Mouse (Mus musculus) hindbrain, embryonic 10.5 days (tissue): ENCODE measurements around the gene Myo1h. TPM values are rescaled to one million over a fixed set of nuclear protein-coding genes. Genes with fewer than 3 reads are reported as not detected.

Source experiments
- polyA plus RNA-seq: library from polyadenylated mRNA; unstranded; fragments of >200 nt; fragmentation: Nextera tagmentation; extraction: Ambion mirVana; gene quantifications from 2 replicates; pipeline ENCODE4 v1.2.1, GENCODE M21; 2016

Myo1h gene
- polyA plus RNA-seq, 1 experiment from 2014 or later = 0.59 TPM

Other genes starting within 250 kb of the Myo1h start
- gene Usp30, start 223.7 kb upstream of the Myo1h start, polyA plus RNA-seq = 12.3 and 13.2 TPM in 2 replicates
- 11.3 and 30.3 TPM in 2 replicates for gene Svop, start 197.6 kb upstream of the Myo1h start, polyA plus RNA-seq
- 13.1 and 13.4 TPM in 2 replicates for gene Alkbh2, start 160.9 kb upstream of the Myo1h start, polyA plus RNA-seq
- gene Ung, start 158.8 kb upstream of the Myo1h start, polyA plus RNA-seq = 41.9 and 60.8 TPM in 2 replicates
- 1.8 TPM in 2 replicates for gene Acacb, start 142.6 kb upstream of the Myo1h start, polyA plus RNA-seq
- 4.0 and 4.2 TPM in 2 replicates for gene Foxn4, start 15.4 kb upstream of the Myo1h start, polyA plus RNA-seq
- 114 and 124 TPM in 2 replicates for gene Kctd10, start 91.3 kb downstream of the Myo1h start, polyA plus RNA-seq
- 52.5 and 56.2 TPM in 2 replicates for gene Ube3b, start 91.4 kb downstream of the Myo1h start, polyA plus RNA-seq
- 30.1 TPM in 2 replicates for gene Mmab, start 154.9 kb downstream of the Myo1h start, polyA plus RNA-seq
- gene Mvk, start 155.1 kb downstream of the Myo1h start, polyA plus RNA-seq = 60.9 and 66.6 TPM in 2 replicates